Mouse (Mus musculus): ENCODE results near the gene Ahcyl2.

Ahcyl2 gene

GRCm38 (mm10) chr6:29768791-29769441 lies 1.1 kb downstream of the Ahcyl2 start:
- in situ Hi-C loops (cut with MboI; ENCODE audit: low sequenced_read_pairs): no loop called here

- in situ Hi-C loops (cut with MboI; ENCODE audit: low sequenced_read_pairs): no loop called here
Observed at GRCm38 (mm10) chr6:29770672-29771321, 3.0 kb downstream of the Ahcyl2 start.

GRCm38 (mm10) chr6:29772236-29772635 lies 4.4 kb downstream of the Ahcyl2 start:
- in situ Hi-C loops (cut with MboI; ENCODE audit: low sequenced_read_pairs): no loop called here

- in situ Hi-C loops (cut with MboI; ENCODE audit: low sequenced_read_pairs): no loop called here
Observed at GRCm38 (mm10) chr6:29774161-29774560, 6.3 kb downstream of the Ahcyl2 start.

GRCm38 (mm10) chr6:29775609-29776008 lies 7.8 kb downstream of the Ahcyl2 start:
- in situ Hi-C loops (cut with MboI; ENCODE audit: low sequenced_read_pairs): no loop called here

- in situ Hi-C loops (cut with MboI; ENCODE audit: low sequenced_read_pairs): no loop called here
Observed at GRCm38 (mm10) chr6:29776542-29777237, 8.9 kb downstream of the Ahcyl2 start.

GRCm38 (mm10) chr6:29777238-29777555 lies 9.4 kb downstream of the Ahcyl2 start:
- in situ Hi-C loops (cut with MboI; ENCODE audit: low sequenced_read_pairs): no loop called here

- in situ Hi-C loops (cut with MboI; ENCODE audit: low sequenced_read_pairs): no loop called here
Observed at GRCm38 (mm10) chr6:29780082-29780481, 12.3 kb downstream of the Ahcyl2 start.

GRCm38 (mm10) chr6:29780571-29780970 lies 12.8 kb downstream of the Ahcyl2 start:
- in situ Hi-C loops (cut with MboI; ENCODE audit: low sequenced_read_pairs): no loop called here

- in situ Hi-C loops (cut with MboI; ENCODE audit: low sequenced_read_pairs): no loop called here
Observed at GRCm38 (mm10) chr6:29782239-29782638, 14.4 kb downstream of the Ahcyl2 start.

GRCm38 (mm10) chr6:29783960-29784359 lies 16.1 kb downstream of the Ahcyl2 start:
- in situ Hi-C loops (cut with MboI; ENCODE audit: low sequenced_read_pairs): no loop called here

GRCm38 (mm10) chr6:29784413-29785021 lies 16.7 kb downstream of the Ahcyl2 start:
- in situ Hi-C loops (cut with MboI; ENCODE audit: low sequenced_read_pairs): no loop called here

- in situ Hi-C loops (cut with MboI; ENCODE audit: low sequenced_read_pairs): no loop called here
Observed at GRCm38 (mm10) chr6:29785759-29786158, 17.9 kb downstream of the Ahcyl2 start.

GRCm38 (mm10) chr6:29788779-29789350 lies 21.1 kb downstream of the Ahcyl2 start:
- in situ Hi-C loops (cut with MboI; ENCODE audit: low sequenced_read_pairs): no loop called here

- in situ Hi-C loops (cut with MboI; ENCODE audit: low sequenced_read_pairs): no loop called here
Observed at GRCm38 (mm10) chr6:29790014-29790698, 22.3 kb downstream of the Ahcyl2 start.

- in situ Hi-C loops (cut with MboI; ENCODE audit: low sequenced_read_pairs): no loop called here
Observed at GRCm38 (mm10) chr6:29793520-29793919, 25.7 kb downstream of the Ahcyl2 start.

GRCm38 (mm10) chr6:29794582-29794981 lies 26.8 kb downstream of the Ahcyl2 start:
- in situ Hi-C loops (cut with MboI; ENCODE audit: low sequenced_read_pairs): no loop called here

- in situ Hi-C loops (cut with MboI; ENCODE audit: low sequenced_read_pairs): no loop called here
Observed at GRCm38 (mm10) chr6:29802979-29803378, 35.2 kb downstream of the Ahcyl2 start.

- in situ Hi-C loops (cut with MboI; ENCODE audit: low sequenced_read_pairs): no loop called here
Observed at GRCm38 (mm10) chr6:29804006-29804405, 36.2 kb downstream of the Ahcyl2 start.

- in situ Hi-C loops (cut with MboI; ENCODE audit: low sequenced_read_pairs): no loop called here
Observed at GRCm38 (mm10) chr6:29805381-29805780, 37.6 kb downstream of the Ahcyl2 start.

- in situ Hi-C loops (cut with MboI; ENCODE audit: low sequenced_read_pairs): no loop called here
Observed at GRCm38 (mm10) chr6:29812076-29812475, 44.3 kb downstream of the Ahcyl2 start.
